Mouse (Mus musculus) heart, embryonic 11.5 days (tissue): ENCODE results near the gene Nfix. TPM values are rescaled to one million over a fixed set of nuclear protein-coding genes. Genes with fewer than 3 reads are reported as not detected.
A peak's percentile ranks its signal among the peaks of the same experiment; 100 is the strongest.

ENCODE experiments used
- ATAC-seq: fragments of 200-750 bp; cut with Nextera tagmentation; replicated peaks from 2 replicates; pipeline ENCODE4 v1.8.0; 2017; ENCODE audit warnings: moderate library complexity; ENCODE audit not compliant: insufficient number of reproducible peaks, low FRiP score, low TSS enrichment
- H3K27ac ChIP-seq: fragments of 300-500 bp; sonication (generic); 2 replicates; pipeline ENCODE4 v1.5.1; 2014; ENCODE audit warnings: mild to moderate bottlenecking, low read depth, low read length
- H3K27me3 ChIP-seq: fragments of 300-500 bp; sonication (generic); 2 replicates; pipeline ENCODE4 v1.6.1; 2014; ENCODE audit warnings: mild to moderate bottlenecking, low read length, mixed read lengths; ENCODE audit not compliant: control insufficient read depth, insufficient read depth
- H3K36me3 ChIP-seq: fragments of 300-500 bp; sonication (generic); 2 replicates; pipeline ENCODE4 v1.6.1; 2014; ENCODE audit warnings: mild to moderate bottlenecking, low read length, moderate library complexity, mixed read lengths; ENCODE audit not compliant: control insufficient read depth, insufficient read depth
- H3K4me1 ChIP-seq: fragments of 300-500 bp; sonication (generic); 2 replicates; pipeline ENCODE4 v1.6.1; 2014; ENCODE audit warnings: low read length; ENCODE audit not compliant: control insufficient read depth, insufficient read depth
- H3K4me2 ChIP-seq: fragments of 300-500 bp; sonication (generic); 2 replicates; pipeline ENCODE4 v1.6.1; 2014; ENCODE audit warnings: mild to moderate bottlenecking, moderate library complexity
- H3K4me3 ChIP-seq: fragments of 300-500 bp; sonication (generic); 2 replicates; pipeline ENCODE4 v1.5.1; 2014; ENCODE audit warnings: low read depth, low read length
- H3K9ac ChIP-seq: fragments of 300-500 bp; sonication (generic); 2 replicates; pipeline ENCODE4 v1.6.1; 2014; ENCODE audit warnings: mild to moderate bottlenecking, low read depth, low read length, moderate library complexity
- H3K9me3 ChIP-seq: fragments of 300-500 bp; sonication (generic); replicated peaks from 2 replicates; pipeline ENCODE4 v1.6.1; 2016; ENCODE audit warnings: low read length; ENCODE audit not compliant: control insufficient read depth
- WGBS: fragments of 180-500 bp; shearing (Covaris S2); extraction: QIAGEN DNeasy Blood & Tissue Kit; methylation state at CpG from one replicate; pipeline ENCODE4 v1.1.7; 2014; ENCODE audit not compliant: insufficient replicate concordance; 5-methylcytosine and 5-hydroxymethylcytosine counted together
- polyA plus RNA-seq: library from polyadenylated mRNA; unstranded; fragments of >200 nt; fragmentation: Nextera tagmentation; extraction: Ambion mirVana; gene quantifications from 2 replicates; pipeline ENCODE4 v1.2.1, GENCODE M21; 2014

Gene Nfix
- polyA plus RNA-seq, 1 experiment from 2014 or later: 7.6 TPM

GRCm38 (mm10) chr8:84661458-84661871 is 138.7 kb downstream of the Nfix start:
- Histone ChIP-seq H3K9ac (peak overlapping the region; percentile 98), H3K27ac (peak overlapping the region; percentile 96), H3K36me3 (no peaks in the 10 kb centered on the region), H3K9me3 (no peaks in the 10 kb centered on the region), H3K4me1 (peaks cover 46% of the 10 kb centered on the region), H3K27me3 (no peaks in the 10 kb centered on the region), H3K4me2 (peak overlapping the region; percentile 93), H3K4me3 (peak overlapping the region; percentile 95)
- peak; percentile 51 for ATAC-seq
- WGBS: under 1% methylated on average over 24 of the region's 24 CpGs

DNA sequence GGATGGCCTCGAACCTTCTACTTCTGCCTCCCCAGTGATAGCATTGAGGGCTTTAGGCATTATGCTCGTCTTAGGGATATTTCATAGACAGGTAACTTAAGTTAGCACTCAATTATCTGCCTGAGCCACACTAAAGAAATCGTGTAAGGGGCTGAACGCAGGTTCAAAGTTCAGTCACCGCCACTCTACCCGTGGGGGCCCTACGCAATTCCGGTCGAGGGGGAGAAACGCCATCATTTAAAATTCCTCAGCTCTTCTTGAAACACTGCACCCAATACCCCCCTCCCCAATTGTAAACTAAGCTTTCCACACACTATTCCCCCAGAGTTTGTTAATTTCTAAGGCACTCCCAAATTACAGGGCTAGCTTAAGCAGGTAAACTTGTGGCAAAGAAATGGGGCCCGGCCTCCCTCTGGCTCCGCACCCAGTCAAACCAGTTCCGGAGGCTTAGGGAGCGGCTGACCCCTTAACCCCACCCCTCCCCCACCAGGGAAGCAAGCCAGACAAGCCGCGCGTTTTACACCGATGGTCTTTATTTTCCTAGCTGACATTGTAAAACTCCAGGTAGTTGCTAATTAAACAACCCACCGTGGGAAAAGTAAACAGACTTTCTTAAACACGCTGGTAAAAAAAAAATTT is 139.2 kb downstream of the Nfix start:
- Histone ChIP-seq H3K4me2 (peak overlapping the region; percentile 93), H3K9ac (peak overlapping the region; percentile 98), H3K4me1 (peaks cover 48% of the 10 kb centered on the region), H3K36me3 (no peaks in the 10 kb centered on the region), H3K27ac (peak overlapping the region; percentile 96), H3K27me3 (no peaks in the 10 kb centered on the region), H3K4me3 (peak overlapping the region; percentile 95), H3K9me3 (no peaks in the 10 kb centered on the region)
- WGBS: under 1% methylated on average over 20 of the region's 20 CpGs
- ATAC-seq: no peak

GRCm38 (mm10) chr8:84659936-84660818 is 140.0 kb downstream of the Nfix start:
- peak overlapping the region; percentile 93 for H3K4me2 ChIP-seq
- WGBS: 1% methylated on average over 33 of the region's 33 CpGs
- no peaks in the 10 kb centered on the region for H3K9me3 ChIP-seq
- no peaks in the 10 kb centered on the region for H3K27me3 ChIP-seq
- H3K36me3 ChIP-seq: no peaks in the 10 kb centered on the region
- peak overlapping the region; percentile 95 for H3K4me3 ChIP-seq
- ATAC-seq: no peak
- H3K27ac ChIP-seq: peak overlapping the region; percentile 96
- peak overlapping the region; percentile 98 for H3K9ac ChIP-seq
- H3K4me1 ChIP-seq: peaks cover 46% of the 10 kb centered on the region

- H3K27ac ChIP-seq: peak overlapping the region; percentile 96
- H3K4me2 ChIP-seq: no peak overlapping the region
- H3K9me3 ChIP-seq: no peaks in the 10 kb centered on the region
- H3K4me1 ChIP-seq: peaks cover 53% of the 10 kb centered on the region
- WGBS: 26% methylated on average over 1 of the region's 1 CpGs
- ATAC-seq: no peak
- 0 out of 2 replicates have a peak overlapping the region, but pooled peaks have one; percentile 6 for H3K9ac ChIP-seq
- H3K27me3 ChIP-seq: no peaks in the 10 kb centered on the region
- H3K36me3 ChIP-seq: no peaks in the 10 kb centered on the region
- peak overlapping the region; percentile 9; the same call in 1 of the 2 replicates for H3K4me3 ChIP-seq
These were observed 141.2 kb downstream of the Nfix start for GRCm38 (mm10) chr8:84658951-84659350.

- H3K9ac ChIP-seq: 0 out of 2 replicates have a peak overlapping the region, but pooled peaks have one; percentile 6
- H3K36me3 ChIP-seq: no peaks in the 10 kb centered on the region
- no peak overlapping the region for H3K4me3 ChIP-seq
- WGBS: 43% methylated on average over 4 of the region's 4 CpGs
- H3K27ac ChIP-seq: peak overlapping the region; percentile 98; the same call in 1 of the 2 replicates
- peak overlapping the region; percentile 94 for H3K4me2 ChIP-seq
- H3K4me1 ChIP-seq: peaks cover 53% of the 10 kb centered on the region
- no peaks in the 10 kb centered on the region for H3K9me3 ChIP-seq
- no peak for ATAC-seq
- H3K27me3 ChIP-seq: no peaks in the 10 kb centered on the region
These were observed 142.5 kb downstream of the Nfix start for GRCm38 (mm10) chr8:84657680-84658079.

DNA sequence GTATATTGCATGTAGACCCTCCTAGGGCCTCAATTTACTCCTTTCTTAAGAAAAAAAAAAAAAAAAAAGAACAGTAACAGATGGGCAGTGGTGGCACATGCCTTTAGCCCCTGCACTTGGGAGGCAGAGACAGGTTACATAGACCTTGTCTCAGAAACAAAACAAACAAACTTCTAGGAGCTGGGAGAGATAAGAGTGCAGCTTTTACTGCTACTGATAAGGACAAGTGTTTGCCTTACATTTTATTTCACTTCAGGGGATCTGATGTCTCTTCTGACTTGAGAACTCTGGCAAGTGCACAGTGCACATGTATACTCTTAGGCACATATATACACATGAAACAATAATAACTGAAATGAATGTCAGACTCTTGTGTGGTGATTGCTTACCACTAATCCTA is 142.9 kb downstream of the Nfix start:
- H3K9ac ChIP-seq: peak overlapping the region; percentile 82
- no peak for ATAC-seq
- H3K36me3 ChIP-seq: no peaks in the 10 kb centered on the region
- peak overlapping the region; percentile 98 for H3K27ac ChIP-seq
- H3K4me2 ChIP-seq: peak overlapping the region; percentile 94
- no peaks in the 10 kb centered on the region for H3K9me3 ChIP-seq
- no peaks in the 10 kb centered on the region for H3K27me3 ChIP-seq
- H3K4me3 ChIP-seq: peak overlapping the region; percentile 47
- peaks cover 53% of the 10 kb centered on the region for H3K4me1 ChIP-seq

DNA sequence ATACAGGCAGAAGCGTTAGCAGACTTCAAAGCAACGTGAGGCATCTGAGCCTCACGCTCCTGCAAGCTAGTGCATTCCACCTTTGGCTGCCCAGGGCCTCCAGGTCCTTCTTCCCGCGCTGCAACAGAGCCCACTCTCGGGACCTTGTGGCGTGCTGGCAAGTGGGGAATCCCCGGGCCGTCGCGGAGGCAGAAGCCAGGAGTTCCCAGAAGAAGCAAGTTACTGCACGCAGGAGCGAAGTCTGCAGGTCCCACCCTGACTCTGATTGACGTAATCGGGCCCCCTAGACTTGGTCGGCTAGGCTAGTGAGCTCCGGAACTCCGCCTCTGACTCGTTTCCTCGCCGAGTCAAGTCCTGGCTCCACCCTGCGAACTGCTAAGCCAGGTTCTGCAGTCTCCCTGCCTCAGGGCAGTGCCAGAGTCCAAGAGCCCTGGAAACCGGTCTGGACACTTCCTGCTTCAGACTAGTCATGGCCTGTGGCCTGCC is 143.5 kb downstream of the Nfix start:
- peak overlapping the region; percentile 94 for H3K4me2 ChIP-seq
- peak; percentile 61 for ATAC-seq
- peaks cover 53% of the 10 kb centered on the region for H3K4me1 ChIP-seq
- H3K9ac ChIP-seq: peak overlapping the region; percentile 82
- no peaks in the 10 kb centered on the region for H3K27me3 ChIP-seq
- no peaks in the 10 kb centered on the region for H3K36me3 ChIP-seq
- peak overlapping the region; percentile 47 for H3K4me3 ChIP-seq
- H3K27ac ChIP-seq: peak overlapping the region; percentile 98
- WGBS: under 1% methylated on average over 23 of the region's 23 CpGs
- no peaks in the 10 kb centered on the region for H3K9me3 ChIP-seq

DNA sequence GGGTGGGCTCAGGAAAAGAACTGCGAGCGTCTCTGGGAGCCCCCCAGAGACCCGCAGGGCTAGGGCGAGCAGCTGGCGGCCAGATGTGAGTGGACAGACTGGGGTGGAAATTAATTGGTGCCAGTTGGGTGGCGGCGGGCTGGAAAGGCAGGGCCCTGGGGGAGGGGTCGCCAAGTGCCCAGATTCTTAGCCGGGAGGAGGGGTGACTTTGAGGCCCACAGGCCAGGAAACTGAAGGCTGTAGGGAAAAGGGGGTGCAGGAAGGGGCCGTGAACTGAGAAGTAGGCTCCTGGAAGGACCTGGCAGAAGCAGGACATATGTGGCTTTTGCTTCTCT is 144.0 kb downstream of the Nfix start:
- Histone ChIP-seq H3K4me3 (peak overlapping the region; percentile 47), H3K27me3 (no peaks in the 10 kb centered on the region), H3K27ac (peak overlapping the region; percentile 98), H3K4me1 (peaks cover 53% of the 10 kb centered on the region), H3K9ac (peak overlapping the region; percentile 82), H3K9me3 (no peaks in the 10 kb centered on the region), H3K4me2 (peak overlapping the region; percentile 94), H3K36me3 (no peaks in the 10 kb centered on the region)
- ATAC-seq: 0 out of 2 replicates have a peak, but pooled peaks have one; percentile 36
- 2% methylated on average over 10 of the region's 10 CpGs for WGBS
